Mouse (Mus musculus): ENCODE data around the gene Tmod1. TPM values are rescaled to one million over a fixed set of nuclear protein-coding genes. Genes with fewer than 3 reads are reported as not detected.

The Tmod1 gene
- total RNA-seq, 2 experiments from 2014 or later: 199 to 210 TPM

- DNase-seq: no peak
- intact Hi-C loops (cut with DNase I): no loop called here
These were observed 80.9 kb downstream of the Tmod1 start for GRCm38 (mm10) chr4:46119514-46120094.

DNA sequence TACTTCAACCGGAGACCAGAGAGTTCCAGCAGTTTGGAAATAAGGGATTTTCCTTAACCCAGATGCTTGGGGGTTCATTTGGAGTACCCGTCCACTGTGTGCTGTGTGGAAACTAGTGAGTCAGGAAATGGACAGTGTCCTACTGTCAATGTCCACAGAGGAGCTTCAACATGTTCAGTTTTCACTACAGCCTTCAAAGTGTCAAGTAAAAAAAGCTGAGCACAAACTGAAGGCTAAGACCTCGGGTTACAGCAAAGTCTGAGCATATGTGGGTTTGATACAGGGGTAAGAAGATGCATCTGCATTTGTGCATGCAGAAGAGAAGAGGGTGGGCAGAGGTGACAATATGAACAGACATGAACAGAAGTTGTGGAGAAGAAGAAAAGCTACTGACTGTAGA is 82.0 kb downstream of the Tmod1 start:
- intact Hi-C loops (cut with DNase I): no loop called here
- no peak for DNase-seq

DNA sequence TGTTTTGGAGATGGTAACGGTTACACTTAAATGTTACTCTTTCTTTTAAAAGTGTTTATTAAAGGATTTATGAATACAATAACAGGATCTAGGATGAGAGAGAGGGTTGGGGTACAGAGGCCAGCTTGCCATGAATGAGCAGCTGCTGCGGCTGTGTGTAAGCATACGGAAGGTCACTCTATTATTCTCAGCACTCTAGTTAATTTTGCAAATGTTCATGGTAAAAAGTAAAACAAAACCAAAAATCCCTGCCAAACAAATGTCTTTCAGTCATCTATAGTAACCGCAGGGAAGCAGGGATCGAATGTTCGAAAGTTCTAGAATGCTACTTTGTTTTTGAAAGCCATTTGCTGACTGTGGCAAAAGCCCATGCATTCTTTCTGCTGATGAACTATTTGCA is 84.6 kb downstream of the Tmod1 start:
- intact Hi-C loops (cut with DNase I): no loop called here
- DNase-seq: no peak

- peak; percentile 52 to 58 for DNase-seq
- intact Hi-C loops (cut with DNase I): loop anchor here (2.0 to 5.0 kb wide), 3 partner anchors 99 to 186 kb away; no protein-coding TSS in a partner anchor
These were observed 87.8 kb downstream of the Tmod1 start for GRCm38 (mm10) chr4:46126541-46126940.

GRCm38 (mm10) chr4:46129311-46130004 is 90.7 kb downstream of the Tmod1 start:
- DNase-seq: no peak
- intact Hi-C loops (cut with DNase I): loop anchor here (5.0 kb wide), 1 partner anchor 102 kb away; no protein-coding TSS in a partner anchor

DNA sequence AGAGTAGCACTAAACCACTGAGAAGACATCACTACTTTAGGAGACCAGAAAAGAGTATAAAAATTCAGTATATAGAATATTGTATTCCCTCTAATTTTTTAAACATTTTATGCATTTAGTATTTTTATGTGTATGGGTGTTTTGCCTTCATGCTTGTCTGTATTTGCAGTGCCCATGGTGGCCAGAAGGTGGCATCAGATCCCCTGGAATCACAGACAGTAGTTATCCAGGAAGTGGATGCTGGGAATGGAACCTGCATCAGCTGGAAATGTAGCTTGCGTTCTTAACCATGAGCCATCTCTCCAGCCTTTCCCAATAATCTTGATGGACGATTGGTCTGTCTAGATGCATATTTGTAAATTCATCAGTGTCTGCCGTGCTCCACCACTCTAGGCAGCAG is 91.5 kb downstream of the Tmod1 start:
- intact Hi-C loops (cut with DNase I): no loop called here
- no peak for DNase-seq

DNA sequence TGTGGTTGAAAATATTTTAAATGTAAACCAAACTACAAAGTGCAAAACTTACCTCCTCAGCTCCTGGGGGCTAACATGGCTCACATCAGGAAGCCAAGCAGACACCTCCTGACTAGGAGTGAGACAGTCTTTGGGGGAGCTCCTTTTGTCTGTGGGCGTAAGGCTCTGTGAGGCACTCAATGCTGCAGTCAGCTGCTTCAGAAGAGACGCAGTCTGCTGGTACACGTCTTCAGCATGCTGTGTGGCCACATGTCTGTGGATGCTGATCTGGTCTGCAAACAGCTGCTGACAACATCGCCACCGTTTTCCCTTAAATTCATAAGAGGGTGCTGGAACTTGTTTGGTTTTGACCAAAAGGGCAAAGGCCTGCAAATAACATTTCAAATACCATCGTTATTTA is 93.1 kb downstream of the Tmod1 start:
- DNase-seq: no peak
- intact Hi-C loops (cut with DNase I): no loop called here

GRCm38 (mm10) chr4:46137629-46138286 is 99.0 kb downstream of the Tmod1 start:
- no peak for DNase-seq
- intact Hi-C loops (cut with DNase I): no loop called here

- peak; percentile 90 to 95 for DNase-seq
- intact Hi-C loops (cut with DNase I): no loop called here
These were observed 99.8 kb downstream of the Tmod1 start, which contains the start of the genes Ncbp1 and Tstd2 for GRCm38 (mm10) chr4:46138287-46139222. TSS of gene Ncbp1 (plus strand) at chr4:46138613. TSS of gene Tstd2 (minus strand) at chr4:46138694.

DNA sequence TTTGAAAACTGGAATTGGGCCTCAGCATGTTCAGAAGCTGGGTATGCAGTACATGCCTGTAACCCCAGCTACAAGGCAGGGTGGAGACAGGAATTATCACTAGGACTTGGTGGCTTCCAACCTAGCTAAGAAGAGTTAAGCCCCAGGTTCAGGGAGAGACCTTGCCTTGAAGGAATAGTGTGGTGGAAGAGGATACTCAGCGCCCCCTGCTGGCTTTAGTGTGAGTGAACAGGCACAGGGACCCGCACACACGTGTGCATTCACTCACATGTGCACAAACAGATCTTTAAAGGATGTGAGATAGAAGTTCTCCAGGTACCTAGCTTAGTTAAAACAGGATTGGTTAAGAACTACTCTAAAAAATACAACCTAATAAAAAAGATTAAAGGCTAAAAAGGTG is 105.6 kb downstream of the Tmod1 start:
- no peak for DNase-seq
- intact Hi-C loops (cut with DNase I): no loop called here

DNA sequence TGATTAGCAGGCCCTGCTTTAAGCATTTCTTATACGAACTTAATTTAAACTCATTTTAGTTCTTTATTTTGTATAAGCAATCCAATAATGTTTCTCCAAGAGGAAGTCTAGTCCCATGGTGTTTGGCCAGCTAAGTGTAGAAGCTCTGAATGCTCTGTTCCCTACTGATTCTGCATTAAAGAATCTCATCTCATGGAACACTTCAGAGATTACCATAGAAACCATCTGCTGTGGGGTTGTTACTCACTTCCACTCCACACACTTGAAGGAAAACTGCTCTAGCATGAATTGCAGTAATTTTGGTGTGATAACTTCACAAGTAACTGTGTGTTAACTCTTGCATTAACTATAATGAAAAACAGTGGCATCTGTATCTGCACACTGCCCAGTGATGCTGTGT is 108.1 kb downstream of the Tmod1 start:
- intact Hi-C loops (cut with DNase I): no loop called here
- DNase-seq: no peak

- DNase-seq: no peak
- intact Hi-C loops (cut with DNase I): no loop called here
These were observed 113.3 kb downstream of the Tmod1 start for GRCm38 (mm10) chr4:46151903-46152544.

DNA sequence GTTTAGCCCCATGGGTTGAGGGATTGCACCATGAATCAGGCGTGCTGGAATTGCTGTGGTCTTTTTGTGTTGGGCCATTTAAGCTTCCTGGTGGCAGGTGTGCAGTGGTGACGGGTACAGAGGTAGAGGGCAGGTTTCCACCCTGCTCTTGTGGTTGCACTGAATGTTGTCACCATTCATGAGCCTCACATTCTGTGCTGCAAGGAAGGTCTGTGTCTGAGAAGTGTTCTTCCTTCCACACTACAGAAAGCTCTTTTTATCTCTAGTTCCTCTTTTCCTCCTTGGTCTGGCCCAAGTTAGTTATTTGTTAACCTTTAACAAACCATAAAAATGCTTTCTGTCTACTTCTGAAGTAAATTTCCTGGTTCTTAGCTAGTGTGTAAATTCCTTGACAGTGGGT is 125.3 kb downstream of the Tmod1 start:
- DNase-seq: no peak
- intact Hi-C loops (cut with DNase I): no loop called here

Other genes starting within 250 kb of the Tmod1 start
- under 1 TPM; 0.47 to 0.54 TPM for gene Aldh1b1, start 239.9 kb upstream of the Tmod1 start, total RNA-seq (2021)
- gene Igfbpl1, start 212.0 kb upstream of the Tmod1 start, total RNA-seq (2021): not detected
- gene Stra6l, start 190.3 kb upstream of the Tmod1 start, total RNA-seq (2021): not detected
- gene Ccdc180, start 148.6 kb upstream of the Tmod1 start, total RNA-seq (2021): not detected
- gene Tdrd7, start 73.6 kb upstream of the Tmod1 start, total RNA-seq (2021): 1 to 10 TPM; 7.4 to 8.1 TPM
- gene Ncbp1, start 99.7 kb downstream of the Tmod1 start, total RNA-seq (2021): 10 to 100 TPM; 10.4 to 12.2 TPM
- 10 to 100 TPM in 1 of 2 experiments, 1 to 10 TPM in 1; 8.7 to 10.8 TPM for gene Tstd2, start 99.8 kb downstream of the Tmod1 start, total RNA-seq (2021)
- 1 to 10 TPM; 6.4 to 6.7 TPM for gene Xpa, start 157.4 kb downstream of the Tmod1 start, total RNA-seq (2021)